9 mouse cellular contexts compared by ENCODE assay signal in the genomic region with DNA sequence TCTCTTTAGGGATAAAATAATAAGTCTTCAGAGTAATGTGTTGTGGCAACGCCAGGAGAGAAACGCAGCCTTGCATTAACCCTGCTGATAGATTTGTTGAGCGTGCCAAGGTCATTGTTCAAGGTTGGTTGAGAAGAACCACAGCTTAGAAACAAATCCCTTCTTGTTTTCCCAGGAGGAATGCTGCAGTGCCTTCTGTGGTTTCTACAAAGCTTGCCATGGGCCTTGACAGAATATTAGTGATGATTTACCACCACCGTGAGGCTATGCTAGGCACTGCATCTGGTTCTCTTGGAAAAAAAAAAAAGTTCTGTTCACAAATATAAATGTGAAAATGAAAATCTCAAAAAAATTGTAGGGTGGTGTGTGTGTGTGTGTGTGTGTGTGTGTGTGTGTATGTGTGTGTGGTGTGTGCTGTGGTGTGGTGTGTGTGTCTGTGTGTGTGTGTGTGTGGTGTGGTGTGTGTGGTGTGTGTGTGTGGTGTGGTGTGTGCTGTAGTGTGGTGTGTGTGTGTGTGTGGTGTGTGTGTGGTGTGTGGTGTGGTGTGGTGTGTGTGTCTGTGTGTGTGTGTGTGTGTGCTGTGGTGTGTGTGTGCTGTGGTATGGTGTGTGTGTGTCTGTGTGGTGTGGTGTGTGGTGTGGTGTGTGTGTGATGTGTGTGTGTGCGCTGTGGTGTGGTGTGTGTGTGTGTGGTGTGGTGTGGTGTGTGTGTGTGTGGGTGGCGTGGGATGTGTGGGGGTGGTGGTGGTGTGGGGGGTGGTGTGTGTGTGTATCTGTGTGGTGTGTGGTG.
DNase-seq lines count a peak whose midpoint lies in the region; ATAC-seq and TF ChIP-seq lines count a peak whose summit lies in the region.
"Had no signal": no experiment of that assay in that cellular context is flagged by ENCODE, and none has a peak within 500 bp of the region (broad histone marks: within the 10 kb centered on the region; RNA-seq: fewer than 3 reads in every experiment).

No protein-coding gene starts in this region.

- ATAC-seq in midbrain, postnatal 0 days (ENCODE audit: low FRiP score): peak; percentile 83

- no peaks in the 10 kb centered on the region for H3K27me3 ChIP-seq in midbrain, postnatal 0 days (ENCODE audit: insufficient read depth, low read length)
- H3K27me3 ChIP-seq: megakaryocyte, embryonic 14.5 days had no signal

- 3% methylated on average over 4 of the region's 6 CpGs for WGBS in midbrain, postnatal 0 days

- no peaks in the 10 kb centered on the region for H3K36me3 ChIP-seq in midbrain, postnatal 0 days (ENCODE audit: insufficient read depth, low read length)

- H3K9me3 ChIP-seq in midbrain, postnatal 0 days (ENCODE audit: low read length): no peaks in the 10 kb centered on the region
- H3K9me3 ChIP-seq: megakaryocyte, embryonic 14.5 days had no signal

- H3K4me1 ChIP-seq in midbrain, postnatal 0 days (ENCODE audit: insufficient read depth, low read length): no peaks in the 10 kb centered on the region
- H3K4me1 ChIP-seq: megakaryocyte, embryonic 14.5 days had no signal

- H3K4me2 ChIP-seq in midbrain, postnatal 0 days (ENCODE audit: low read depth, low read length, poor library complexity, severe bottlenecking): 0 out of 2 replicates have a peak overlapping the region, but pooled peaks have one; percentile 22

- peak; percentile 76 for DNase-seq in ovary, adult 18-20 months (ENCODE audit: low spot score)
- DNase-seq in ovary, postnatal 10 days (ENCODE audit: low spot score): no peak
- peak; percentile 74 to 79 for DNase-seq in cerebellum, postnatal 10 days
- DNase-seq in frontal cortex, postnatal 36 days (ENCODE audit: low spot score in 2 of 2): peak; percentile 44 to 74
- DNase-seq in induced T-regulatory cell, adult 2 months (ENCODE audit: low read depth): peak; percentile 6
- DNase-seq in left cerebral cortex, adult 8-10 months (ENCODE audit: low spot score in 2 of 2): peak; percentile 34 to 43
- DNase-seq in midbrain, postnatal 0 days (ENCODE audit: low spot score): peak; percentile 93
- DNase-seq in urinary bladder, postnatal 36 days (ENCODE audit: low spot score in 2 of 2): peak; percentile 33 to 38

- H3K9ac ChIP-seq in midbrain, postnatal 0 days (replicated peaks; ENCODE audit: low read length, poor library complexity, severe bottlenecking): no peak overlapping the region

- peak overlapping the region; percentile 55; the same call in 1 of the 2 replicates for H3K27ac ChIP-seq in midbrain, postnatal 0 days (ENCODE audit: low read depth, low read length)

- no peak overlapping the region for H3K4me3 ChIP-seq in midbrain, postnatal 0 days (ENCODE audit: low read depth, low read length)
- H3K4me3 ChIP-seq: megakaryocyte, embryonic 14.5 days had no signal

- TF ChIP-seq CTCF in midbrain, postnatal 0 days (IDR thresholded peaks at IDR 0.05): peak; percentile 88
